Mouse (Mus musculus) limb, embryonic 13.5 days (tissue): Measurements from ENCODE around the gene Cpa1. TPM values are rescaled to one million over a fixed set of nuclear protein-coding genes. Genes with fewer than 3 reads are reported as not detected.

Experiments used
- ATAC-seq: fragments of 200-750 bp; cut with Nextera tagmentation; 2 replicates; pipeline ENCODE4 v1.8.0; 2017; ENCODE audit warnings: low read depth, moderate number of reproducible peaks, moderate TSS enrichment; ENCODE audit not compliant: low FRiP score
- H3K27ac ChIP-seq: fragments of 300-500 bp; sonication (generic); 2 replicates; pipeline ENCODE4 v1.5.1; 2015; ENCODE audit warnings: inconsistent platforms, mild to moderate bottlenecking, moderate library complexity
- H3K27me3 ChIP-seq: fragments of 300-500 bp; sonication (generic); 2 replicates; pipeline ENCODE4 v1.6.1; 2015; ENCODE audit warnings: mild to moderate bottlenecking, inconsistent platforms
- H3K36me3 ChIP-seq: fragments of 300-500 bp; sonication (generic); 2 replicates; pipeline ENCODE4 v1.6.1; 2015; ENCODE audit warnings: inconsistent platforms, mild to moderate bottlenecking, moderate library complexity
- H3K4me1 ChIP-seq: fragments of 300-500 bp; sonication (generic); 2 replicates; pipeline ENCODE4 v1.6.1; 2015; ENCODE audit warnings: inconsistent platforms
- H3K4me2 ChIP-seq: fragments of 300-500 bp; sonication (generic); replicated peaks from 2 replicates; pipeline ENCODE4 v1.6.1; 2015; ENCODE audit warnings: inconsistent platforms, mild to moderate bottlenecking, moderate library complexity
- H3K4me3 ChIP-seq: fragments of 300-500 bp; sonication (generic); 2 replicates; pipeline ENCODE4 v1.5.1; 2015; ENCODE audit warnings: moderate library complexity, mild to moderate bottlenecking, inconsistent platforms
- H3K9ac ChIP-seq: fragments of 300-500 bp; sonication (generic); 2 replicates; pipeline ENCODE4 v1.6.1; 2015; ENCODE audit warnings: mild to moderate bottlenecking, inconsistent platforms
- H3K9me3 ChIP-seq: fragments of 300-500 bp; sonication (generic); 2 replicates; pipeline ENCODE4 v1.6.1; 2016; ENCODE audit warnings: inconsistent platforms
- WGBS: fragments of 180-500 bp; shearing (Covaris S2); methylation state at CpG from one replicate; pipeline ENCODE4 v1.1.7; 2015; 5-methylcytosine and 5-hydroxymethylcytosine counted together
- polyA plus RNA-seq: library from polyadenylated mRNA; unstranded; fragments of >200 nt; fragmentation: Nextera tagmentation; extraction: Ambion mirVana; gene quantifications from 2 replicates; pipeline ENCODE4 v1.2.1, GENCODE M21; 2015

Cpa1 gene
- polyA plus RNA-seq, 1 experiment from 2014 or later: 0.88 TPM

DNA sequence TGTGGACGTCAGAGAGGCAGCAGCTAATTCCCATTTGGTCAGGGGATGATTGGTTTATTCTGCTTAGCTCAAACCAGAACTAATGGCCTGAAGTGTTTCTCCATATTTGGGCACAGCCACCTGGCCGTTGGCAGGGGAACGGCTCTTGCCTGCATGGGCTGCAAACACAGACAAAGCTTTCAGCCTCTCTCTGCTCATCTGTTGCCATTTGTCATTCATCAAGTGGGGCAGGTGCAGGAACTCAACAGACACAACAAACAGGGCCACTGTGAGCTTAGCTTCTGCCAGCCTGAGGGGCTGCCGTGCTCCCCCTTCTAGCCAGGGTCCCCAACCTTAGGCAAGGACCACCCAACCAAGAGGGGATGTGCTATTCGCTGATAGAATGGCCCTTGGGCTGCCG lies 10.9 kb upstream of the Cpa1 start:
- Histone ChIP-seq H3K4me3 (no peak overlapping the region), H3K4me2 (no peak overlapping the region), H3K9me3 (no peaks in the 10 kb centered on the region), H3K27me3 (no peaks in the 10 kb centered on the region), H3K36me3 (no peaks in the 10 kb centered on the region), H3K27ac (peak overlapping the region; percentile 3; the same call in 1 of the 2 replicates), H3K4me1 (peaks cover 30% of the 10 kb centered on the region), H3K9ac (no peak overlapping the region)
- 40% methylated on average over 6 of the region's 6 CpGs for WGBS
- peak; percentile 60 for ATAC-seq

DNA sequence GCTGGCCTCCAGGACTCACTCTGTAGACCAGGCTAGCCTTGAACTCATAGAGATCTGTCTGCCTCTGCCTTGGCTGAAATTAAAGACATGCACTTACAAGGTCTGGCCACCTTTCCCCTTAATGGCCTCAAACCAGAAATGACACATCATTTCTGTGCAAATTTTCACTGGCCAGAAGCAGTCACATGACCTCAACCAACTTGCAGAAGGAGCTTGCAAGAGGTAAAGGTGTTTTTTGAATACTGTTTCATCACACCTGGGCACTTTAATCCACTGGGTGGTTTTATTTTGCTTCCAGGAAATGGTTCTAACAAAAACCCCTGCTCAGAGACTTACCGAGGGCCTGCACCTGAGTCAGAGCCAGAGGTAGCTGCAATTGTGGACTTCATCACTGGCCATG lies 9.0 kb upstream of the Cpa1 start:
- no peak overlapping the region for H3K27ac ChIP-seq
- no peaks in the 10 kb centered on the region for H3K9me3 ChIP-seq
- H3K27me3 ChIP-seq: no peaks in the 10 kb centered on the region
- no peak for ATAC-seq
- H3K4me1 ChIP-seq: peaks cover 37% of the 10 kb centered on the region
- H3K36me3 ChIP-seq: no peaks in the 10 kb centered on the region
- H3K9ac ChIP-seq: no peak overlapping the region
- H3K4me3 ChIP-seq: no peak overlapping the region
- 77% methylated on average over 1 of the region's 1 CpGs for WGBS
- H3K4me2 ChIP-seq: no peak overlapping the region

DNA sequence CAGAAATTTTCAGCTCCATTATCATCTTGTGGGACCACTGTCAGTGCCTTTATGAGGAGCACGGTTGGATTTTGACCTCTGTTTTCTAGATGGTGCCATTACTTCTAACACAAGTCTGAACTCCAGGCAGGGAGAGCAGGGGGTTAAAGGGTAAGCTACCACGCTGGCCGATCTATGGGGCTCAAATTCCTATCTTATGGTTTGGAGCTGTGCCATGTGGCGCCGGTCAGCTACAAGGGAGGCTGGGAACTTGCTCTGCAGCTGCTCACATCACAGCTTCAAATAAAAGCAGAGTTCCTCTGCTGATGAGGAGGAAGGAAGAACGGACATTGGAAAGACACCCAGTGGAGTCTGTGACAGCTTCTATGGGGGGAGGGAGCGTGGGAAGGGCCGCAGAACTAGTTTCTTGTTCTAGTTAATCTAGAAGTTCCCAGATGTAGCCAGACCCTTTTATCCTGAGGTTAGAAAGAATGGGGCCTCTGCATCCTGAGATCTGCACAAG lies 3.6 kb upstream of the Cpa1 start:
- Histone ChIP-seq H3K4me3 (no peak overlapping the region), H3K4me2 (peak overlapping the region; percentile 27; the same call in 1 of the 2 replicates), H3K9me3 (no peaks in the 10 kb centered on the region), H3K36me3 (no peaks in the 10 kb centered on the region), H3K9ac (peak overlapping the region; percentile 2; the same call in 1 of the 2 replicates), H3K27me3 (no peaks in the 10 kb centered on the region), H3K27ac (peak overlapping the region; percentile 98), H3K4me1 (peaks cover 56% of the 10 kb centered on the region)
- WGBS: 14% methylated on average over 8 of the region's 8 CpGs
- ATAC-seq: peak; percentile 19; the same call in 1 of the 2 replicates

DNA sequence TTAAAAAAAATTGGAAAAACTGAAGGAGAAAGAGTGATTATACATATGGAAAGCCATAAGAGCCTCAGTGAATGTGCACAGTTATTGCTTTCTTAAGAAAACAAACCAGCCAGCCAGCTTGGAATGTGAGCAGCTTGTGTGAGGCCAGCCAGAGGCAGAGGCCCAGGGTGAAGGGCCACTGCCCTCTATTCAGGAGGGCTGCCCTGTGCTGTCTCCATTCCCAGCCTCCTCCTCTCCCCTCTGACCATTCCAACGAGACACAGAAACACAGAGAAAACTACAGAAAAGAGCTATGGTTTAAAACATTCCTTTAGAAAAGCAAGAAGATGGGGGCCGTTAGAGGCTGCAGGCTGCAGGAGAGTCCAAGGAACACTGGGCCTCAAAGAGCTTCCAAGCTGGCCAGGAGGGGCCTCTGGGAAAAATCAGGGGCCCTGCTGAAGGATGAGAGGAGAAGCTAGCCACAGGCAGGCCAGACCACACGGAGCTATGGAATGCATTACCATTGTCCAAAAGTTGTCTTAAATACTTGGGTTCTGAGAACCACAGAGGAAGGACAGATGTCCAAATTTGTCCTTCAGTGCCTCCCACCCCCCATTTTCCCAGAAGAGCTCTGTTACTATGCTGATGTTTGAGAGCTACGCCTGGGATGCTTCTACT lies 2.7 kb upstream of the Cpa1 start:
- ATAC-seq: peak; percentile 77
- no peak overlapping the region; the same call in 1 of the 2 replicates for H3K9ac ChIP-seq
- no peaks in the 10 kb centered on the region for H3K36me3 ChIP-seq
- H3K9me3 ChIP-seq: no peaks in the 10 kb centered on the region
- no peak overlapping the region for H3K4me3 ChIP-seq
- WGBS: 28% methylated on average over 4 of the region's 4 CpGs
- H3K4me1 ChIP-seq: peaks cover 52% of the 10 kb centered on the region
- no peaks in the 10 kb centered on the region for H3K27me3 ChIP-seq
- peak overlapping the region; percentile 98 for H3K27ac ChIP-seq
- no peak overlapping the region for H3K4me2 ChIP-seq

DNA sequence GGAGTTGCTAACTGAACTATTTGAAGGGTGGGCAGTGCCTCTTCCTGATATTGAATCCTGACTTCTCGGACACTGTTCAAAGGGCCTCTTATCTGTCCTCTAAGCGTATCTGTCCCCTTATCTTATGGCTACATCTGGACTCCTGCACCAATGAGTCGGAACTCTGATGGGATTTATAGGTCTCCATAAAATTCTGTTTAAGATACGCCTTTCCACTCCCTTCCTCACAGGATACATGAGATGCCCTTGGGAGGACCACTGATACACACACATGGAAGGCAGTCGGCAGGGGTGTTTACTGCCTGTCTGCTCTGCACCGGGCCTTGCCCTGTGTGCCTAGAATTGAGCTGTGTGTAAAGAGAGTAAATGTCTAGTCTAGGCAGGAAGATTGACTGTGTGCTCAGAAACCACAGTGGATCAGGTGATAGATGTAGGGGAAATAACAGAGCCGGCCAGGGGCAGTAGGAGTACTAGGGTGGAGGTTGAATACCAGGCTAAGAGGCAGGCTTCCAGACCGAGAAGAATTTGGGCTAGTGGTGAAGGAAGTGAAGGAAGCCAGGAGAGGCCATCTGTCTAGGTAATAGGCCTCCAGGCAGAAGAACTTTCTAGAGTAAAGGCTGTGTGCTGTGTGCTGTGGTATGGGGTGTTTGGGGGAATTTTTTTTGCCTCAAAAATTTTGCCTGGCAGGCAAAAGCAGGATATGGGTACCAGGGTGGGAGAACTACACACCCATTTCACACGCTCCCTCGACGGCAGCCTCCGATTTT lies 4.9 kb downstream of the Cpa1 start:
- Histone ChIP-seq H3K36me3 (no peaks in the 10 kb centered on the region), H3K9ac (peak overlapping the region; percentile 5), H3K27me3 (no peaks in the 10 kb centered on the region), H3K9me3 (no peaks in the 10 kb centered on the region), H3K4me1 (peaks cover 41% of the 10 kb centered on the region), H3K4me3 (no peak overlapping the region), H3K27ac (peak overlapping the region; percentile 90), H3K4me2 (no peak overlapping the region)
- ATAC-seq: peak; percentile 66
- 43% methylated on average over 12 of the region's 12 CpGs for WGBS

DNA sequence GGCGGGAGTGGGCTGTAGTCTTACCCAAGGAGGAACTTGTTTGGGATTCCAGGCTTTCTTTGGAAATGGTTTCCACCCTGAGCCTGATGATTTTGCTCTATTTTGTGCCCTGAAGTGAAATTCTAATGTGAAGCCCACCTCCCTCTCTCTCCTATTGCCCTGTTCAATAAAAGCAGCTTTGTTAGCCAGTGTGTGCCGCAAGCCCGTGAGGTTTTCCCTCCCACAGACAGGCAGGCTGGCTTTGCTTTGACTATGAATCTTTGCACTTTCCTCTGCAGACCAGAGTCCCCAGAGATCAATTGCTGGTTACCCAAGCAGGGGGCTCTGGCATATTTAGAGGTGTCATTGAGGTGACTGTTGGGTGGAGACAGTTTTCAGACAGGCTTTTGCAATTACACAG lies 5.4 kb downstream of the Cpa1 start:
- 29% methylated on average over 3 of the region's 3 CpGs for WGBS
- Histone ChIP-seq H3K4me2 (no peak overlapping the region), H3K4me1 (peaks cover 47% of the 10 kb centered on the region), H3K9me3 (no peaks in the 10 kb centered on the region), H3K27me3 (no peaks in the 10 kb centered on the region), H3K9ac (peak overlapping the region; percentile 5), H3K27ac (peak overlapping the region; percentile 90), H3K36me3 (no peaks in the 10 kb centered on the region), H3K4me3 (no peak overlapping the region)
- peak; percentile 60 for ATAC-seq

DNA sequence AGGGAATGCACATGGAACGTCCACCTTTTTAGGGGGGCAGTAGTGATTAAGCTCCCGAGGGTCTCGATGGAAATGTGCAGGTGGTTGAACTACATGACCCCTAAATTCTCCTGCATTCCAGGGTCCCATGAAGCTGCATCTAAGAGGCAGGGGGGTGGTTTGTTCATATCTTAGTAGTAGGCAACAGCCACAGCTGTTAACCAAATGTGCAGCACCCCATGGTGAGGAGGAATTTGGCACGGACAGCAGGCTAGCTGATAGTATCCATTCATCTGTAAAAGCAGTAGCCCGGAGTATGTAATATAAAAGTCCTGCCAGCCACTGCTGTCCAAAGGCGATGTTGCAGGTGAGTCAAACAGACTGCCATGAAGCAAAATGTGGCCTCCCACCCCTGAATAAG lies 6.4 kb downstream of the Cpa1 start:
- Histone ChIP-seq H3K4me2 (no peak overlapping the region), H3K9ac (no peak overlapping the region), H3K9me3 (no peaks in the 10 kb centered on the region), H3K4me3 (no peak overlapping the region), H3K27me3 (no peaks in the 10 kb centered on the region), H3K4me1 (peaks cover 56% of the 10 kb centered on the region), H3K27ac (peak overlapping the region; percentile 90; the same call in 1 of the 2 replicates), H3K36me3 (no peaks in the 10 kb centered on the region)
- ATAC-seq: no peak
- WGBS: 34% methylated on average over 6 of the region's 6 CpGs

DNA sequence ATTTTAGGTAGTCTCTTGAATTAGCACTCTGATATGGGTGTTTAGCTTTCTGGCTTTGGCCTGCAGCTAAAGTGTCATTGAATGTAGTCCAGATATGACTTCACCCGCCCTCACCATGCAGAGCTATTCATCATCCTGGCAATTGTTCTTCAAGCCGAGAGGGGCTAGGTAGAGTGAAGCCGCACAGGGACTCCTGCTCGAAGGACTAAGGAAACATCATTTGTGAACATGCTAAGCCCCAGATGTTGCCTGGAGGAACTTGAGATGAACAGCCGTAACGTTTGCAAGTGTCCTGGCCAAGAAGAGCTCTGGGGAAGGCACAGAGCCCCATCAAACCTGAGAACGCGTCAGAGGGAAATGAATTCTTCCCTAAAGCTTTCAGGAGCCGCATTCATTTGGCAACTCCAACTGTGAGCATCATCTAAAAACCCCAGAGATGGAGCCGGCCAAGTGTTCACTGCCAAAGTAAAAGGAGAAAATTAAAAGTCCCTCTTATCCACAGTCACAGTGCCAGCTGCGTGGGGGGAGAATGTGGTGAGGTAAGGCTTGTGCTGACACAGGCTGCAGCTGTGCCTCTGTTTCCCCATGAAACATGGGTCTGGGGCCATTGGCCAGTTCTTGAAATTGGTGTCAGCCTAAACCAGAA lies 10.8 kb downstream of the Cpa1 start:
- 52% methylated on average over 11 of the region's 11 CpGs for WGBS
- no peak overlapping the region for H3K4me3 ChIP-seq
- no peaks in the 10 kb centered on the region for H3K9me3 ChIP-seq
- H3K9ac ChIP-seq: no peak overlapping the region
- H3K4me2 ChIP-seq: no peak overlapping the region
- H3K4me1 ChIP-seq: peaks cover 79% of the 10 kb centered on the region
- H3K27me3 ChIP-seq: no peaks in the 10 kb centered on the region
- H3K27ac ChIP-seq: peak overlapping the region; percentile 73
- peak; percentile 58; the same call in 1 of the 2 replicates for ATAC-seq
- no peaks in the 10 kb centered on the region for H3K36me3 ChIP-seq

DNA sequence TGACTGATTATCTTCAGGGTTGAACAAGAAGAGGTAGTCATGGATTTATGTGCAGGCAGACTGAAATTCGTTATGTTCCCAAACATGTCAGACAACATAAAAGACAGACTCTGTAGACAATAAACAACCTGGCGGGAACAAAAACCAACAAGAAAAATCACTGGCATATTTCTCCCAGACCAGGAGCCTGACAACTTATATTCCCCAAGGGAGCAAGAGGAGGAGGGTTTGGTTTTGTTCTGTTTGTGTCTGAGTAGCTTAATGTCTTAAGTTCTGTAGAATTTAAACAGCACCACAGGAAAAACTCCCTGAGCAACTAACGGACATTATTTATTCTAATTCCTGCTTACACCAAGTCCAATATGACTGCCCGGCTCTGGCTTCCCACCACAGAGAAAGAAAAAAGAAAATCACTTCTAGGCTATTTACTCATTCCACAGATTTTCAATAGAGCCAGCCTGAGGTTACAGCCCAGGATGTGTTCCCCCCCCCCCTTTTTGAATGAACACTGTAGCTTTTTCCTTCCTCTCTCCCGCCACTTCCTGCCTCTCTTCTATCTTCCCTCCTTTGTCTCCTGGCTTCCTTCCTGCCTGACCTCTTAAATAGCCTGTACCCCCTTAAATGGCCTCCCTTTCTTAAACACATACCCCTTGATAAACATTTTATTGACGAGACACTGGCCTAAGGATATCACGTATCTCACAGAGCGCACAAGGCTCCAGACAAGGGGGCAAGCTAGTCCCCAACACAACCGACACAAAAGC lies 13.6 kb downstream of the Cpa1 start:
- Histone ChIP-seq H3K9me3 (no peaks in the 10 kb centered on the region), H3K27ac (peak overlapping the region; percentile 96), H3K4me3 (no peak overlapping the region), H3K9ac (0 out of 2 replicates have a peak overlapping the region, but pooled peaks have one; percentile 31), H3K4me1 (peaks cover 92% of the 10 kb centered on the region), H3K4me2 (no peak overlapping the region), H3K36me3 (peaks cover 5% of the 10 kb centered on the region; the same call in 1 of the 2 replicates), H3K27me3 (no peaks in the 10 kb centered on the region)
- ATAC-seq: no peak
- 39% methylated on average over 9 of the region's 9 CpGs for WGBS

DNA sequence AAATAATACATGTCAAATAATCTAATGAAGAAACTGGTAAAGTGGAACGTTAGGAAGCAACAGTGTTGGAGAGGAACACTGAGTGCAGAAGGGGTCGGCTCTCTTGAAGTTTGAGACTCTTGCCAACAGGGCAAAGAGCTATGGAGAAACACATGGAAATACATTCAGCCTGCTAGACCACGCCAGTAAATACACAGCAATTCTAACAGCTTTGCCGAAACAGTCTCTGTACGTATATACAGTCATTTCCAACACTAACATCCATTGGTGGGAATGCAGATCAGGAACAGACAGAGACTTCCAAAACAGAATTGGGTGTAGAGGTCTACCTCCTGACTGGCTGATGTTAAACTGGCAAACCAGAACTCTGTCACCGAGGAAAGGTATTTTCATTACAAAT lies 14.5 kb downstream of the Cpa1 start:
- 35% methylated on average over 6 of the region's 6 CpGs for WGBS
- H3K4me1 ChIP-seq: peaks cover 85% of the 10 kb centered on the region
- no peak overlapping the region for H3K4me3 ChIP-seq
- no peaks in the 10 kb centered on the region for H3K27me3 ChIP-seq
- H3K9me3 ChIP-seq: no peaks in the 10 kb centered on the region
- no peak overlapping the region for H3K9ac ChIP-seq
- ATAC-seq: peak; percentile 39
- H3K27ac ChIP-seq: peak overlapping the region; percentile 96
- no peak overlapping the region for H3K4me2 ChIP-seq
- H3K36me3 ChIP-seq: peaks cover 9% of the 10 kb centered on the region

DNA sequence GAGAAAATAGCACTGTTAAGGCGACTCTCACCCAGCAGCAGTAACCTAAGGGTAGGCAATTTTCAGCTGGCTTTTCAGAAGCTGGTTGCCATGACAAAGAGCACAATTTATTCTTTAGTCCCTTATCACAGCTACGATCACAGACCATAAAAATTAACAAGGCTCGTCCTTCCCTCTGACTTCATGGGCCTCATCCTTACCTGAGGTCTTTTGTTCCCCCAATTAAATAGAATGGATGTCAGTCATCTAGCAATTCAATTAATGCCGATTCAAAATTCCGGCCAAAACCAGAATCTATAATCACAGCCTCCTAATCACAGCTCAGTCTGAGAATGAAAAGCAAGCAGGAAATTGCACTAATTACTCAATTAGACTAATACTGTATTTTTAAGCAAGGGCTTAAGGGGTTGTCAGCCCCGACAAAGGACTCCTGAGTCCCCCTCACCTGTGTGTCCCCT lies 15.4 kb downstream of the Cpa1 start:
- H3K27ac ChIP-seq: peak overlapping the region; percentile 96
- H3K9me3 ChIP-seq: no peaks in the 10 kb centered on the region
- H3K27me3 ChIP-seq: no peaks in the 10 kb centered on the region
- no peak overlapping the region for H3K4me2 ChIP-seq
- no peak overlapping the region for H3K9ac ChIP-seq
- no peak for ATAC-seq
- H3K4me1 ChIP-seq: peaks cover 76% of the 10 kb centered on the region
- H3K36me3 ChIP-seq: peaks cover 12% of the 10 kb centered on the region
- WGBS: 31% methylated on average over 6 of the region's 6 CpGs
- no peak overlapping the region for H3K4me3 ChIP-seq
